Comparison of ENCODE assay signal across 24 mouse cellular contexts in genomic region chr14:87569471-87569870, GRCm38 (mm10).
DNase-seq lines count a peak whose midpoint lies in the region; ATAC-seq and TF ChIP-seq lines count a peak whose summit lies in the region.
"Had no signal": no experiment of that assay in that cellular context is flagged by ENCODE, and none has a peak within 500 bp of the region (broad histone marks: within the 10 kb centered on the region; RNA-seq: fewer than 3 reads in every experiment).

No protein-coding gene starts in this region.

- H3ac ChIP-seq in C2C12 (ENCODE audit: control insufficient read depth, insufficient read length, low read depth) (no peak overlapping the region), myocyte (ENCODE audit: control insufficient read depth, insufficient read length) (no peak overlapping the region)

- peak; percentile 53 for ATAC-seq in granulocyte monocyte progenitor cell, adult 5-6 weeks (replicated peaks; ENCODE audit: poor library complexity, severe bottlenecking)
- no peak for ATAC-seq in forebrain, embryonic 11.5 days (replicated peaks; ENCODE audit: low FRiP score)
- ATAC-seq: activated CD4-positive, CD25-positive, alpha-beta regulatory T cell, adult 4 months; forebrain, embryonic 15.5 days; Patski had no signal

- no peak for TF ChIP-seq POLR2A in myocyte (IDR thresholded peaks at IDR 0.05; ENCODE audit: insufficient read length, low read depth)

- H3K27me3 ChIP-seq in C2C12 (ENCODE audit: control insufficient read depth, insufficient read depth, insufficient read length): no peaks in the 10 kb centered on the region
- H3K27me3 ChIP-seq in myocyte (ENCODE audit: control insufficient read depth, insufficient read depth, insufficient read length): no peaks in the 10 kb centered on the region
- no peaks in the 10 kb centered on the region for H3K27me3 ChIP-seq in forebrain, embryonic 11.5 days (ENCODE audit: control insufficient read depth, insufficient read depth, low read length)
- H3K27me3 ChIP-seq: embryonic facial prominence, embryonic 12.5 days; forebrain, embryonic 15.5 days had no signal

- WGBS in forebrain, embryonic 11.5 days: 93% methylated on average over 2 of the region's 2 CpGs

- H3K79me3 ChIP-seq in C2C12 (ENCODE audit: low read depth): no peaks in the 10 kb centered on the region

- TF ChIP-seq CTCF in layer of hippocampus, adult 2 months (conservative IDR thresholded peaks at IDR 0.05): no peak
- TF ChIP-seq CTCF in C2C12 (IDR thresholded peaks at IDR 0.05; ENCODE audit: control insufficient read depth, insufficient read depth, insufficient read length): no peak

- peak overlapping the region; percentile 87 for H3K4me2 ChIP-seq in myocyte (ENCODE audit: low read depth)
- H3K4me2 ChIP-seq in forebrain, embryonic 11.5 days (ENCODE audit: low read depth, low read length, severe bottlenecking): no peak overlapping the region

- H3K36me3 ChIP-seq in C2C12 (ENCODE audit: control insufficient read depth, insufficient read depth) (no peaks in the 10 kb centered on the region), myocyte (ENCODE audit: control insufficient read depth, insufficient read depth) (no peaks in the 10 kb centered on the region)
- no peaks in the 10 kb centered on the region for H3K36me3 ChIP-seq in forebrain, embryonic 11.5 days (ENCODE audit: control insufficient read depth, insufficient read depth, low read length)
- H3K36me3 ChIP-seq: embryonic facial prominence, embryonic 12.5 days; forebrain, embryonic 10.5 days; forebrain, embryonic 15.5 days; heart, embryonic 10.5 days; hindbrain, embryonic 10.5 days had no signal

- H3K4me1 ChIP-seq in forebrain, embryonic 11.5 days (replicated peaks; ENCODE audit: control insufficient read depth, insufficient read depth, low read length): 0 out of 2 replicates have a peak, but pooled peaks cover 6% of the 10 kb centered on the region

- H3K27ac ChIP-seq in layer of hippocampus, adult 2 months: peak overlapping the region; percentile 80
- H3K27ac ChIP-seq in forebrain, embryonic 11.5 days (ENCODE audit: low read depth, low read length): no peak overlapping the region
- H3K27ac ChIP-seq: embryonic facial prominence, embryonic 12.5 days; forebrain, embryonic 10.5 days; forebrain, embryonic 15.5 days; heart, embryonic 10.5 days; hindbrain, embryonic 10.5 days; hindbrain, embryonic 14.5 days had no signal

- H3K4me3 ChIP-seq in layer of hippocampus, adult 2 months: no peak overlapping the region
- no peak overlapping the region for H3K4me3 ChIP-seq in C2C12 (ENCODE audit: insufficient read depth, poor library complexity, severe bottlenecking)
- no peak overlapping the region for H3K4me3 ChIP-seq in myocyte
- no peak overlapping the region for H3K4me3 ChIP-seq in forebrain, embryonic 11.5 days (ENCODE audit: low read depth, low read length)
- H3K4me3 ChIP-seq: embryonic facial prominence, embryonic 12.5 days; erythroblast, embryonic 14.5 days; forebrain, embryonic 10.5 days; heart, embryonic 10.5 days; hindbrain, embryonic 10.5 days had no signal

- no peak overlapping the region for H3K9ac ChIP-seq in forebrain, embryonic 11.5 days (ENCODE audit: low read length)
- H3K9ac ChIP-seq: embryonic facial prominence, embryonic 12.5 days; forebrain, embryonic 15.5 days had no signal

- H3K79me2 ChIP-seq in C2C12 (ENCODE audit: control insufficient read depth, insufficient read depth): no peaks in the 10 kb centered on the region
- no peaks in the 10 kb centered on the region for H3K79me2 ChIP-seq in myocyte (ENCODE audit: control insufficient read depth, insufficient read depth)

- no peak for DNase-seq in layer of hippocampus, adult 2 months (ENCODE audit: low spot score in 2 of 2)
- DNase-seq in layer of hippocampus, postnatal 36 days: no peak
- no peak for DNase-seq in forebrain, embryonic 11.5 days (ENCODE audit: low spot score)
- no peak for DNase-seq in retina, embryonic 14.5 days (ENCODE audit: low spot score)
- DNase-seq: adrenal gland, adult 2 months; cerebellum, adult 11 months; cerebellum, adult 8-10 months; cerebellum, postnatal 14 days; embryo, embryonic 11 days; gastrocnemius, postnatal 36 days; heart, adult 18-20 months; heart, postnatal 10 days had no signal

- H3K9me3 ChIP-seq in forebrain, embryonic 11.5 days (ENCODE audit: control insufficient read depth, low read length): no peaks in the 10 kb centered on the region
- H3K9me3 ChIP-seq: embryonic facial prominence, embryonic 12.5 days; forebrain, embryonic 10.5 days; forebrain, embryonic 15.5 days; heart, embryonic 10.5 days; hindbrain, embryonic 10.5 days had no signal

TF ChIP-seq in C2C12, 6 proteins besides CTCF, POLR2A, EP300 and RAD21:
- TF ChIP-seq MYOD1 (IDR thresholded peaks at IDR 0.05; ENCODE audit: control insufficient read depth, insufficient read length, low read depth): no peak
- TF ChIP-seq USF1 (IDR thresholded peaks at IDR 0.05; ENCODE audit: low read depth): no peak
- peak; percentile 4 for TF ChIP-seq CEBPB (IDR thresholded peaks at IDR 0.05; ENCODE audit: low read depth)
- TF ChIP-seq FOSL1 (IDR thresholded peaks at IDR 0.05; ENCODE audit: insufficient read depth, low read length, poor library complexity, severe bottlenecking): no peak

TF ChIP-seq in myocyte, 11 proteins besides CTCF, POLR2A, EP300 and RAD21:
- no peak for TF ChIP-seq E2F4 (IDR thresholded peaks at IDR 0.05; ENCODE audit: insufficient read depth)
- TF ChIP-seq CEBPB (IDR thresholded peaks at IDR 0.05; ENCODE audit: insufficient read depth, poor library complexity, severe bottlenecking): no peak
- no peak for TF ChIP-seq POLR2AphosphoS2 (IDR thresholded peaks at IDR 0.05; ENCODE audit: insufficient read length, low read depth)
- no peak for TF ChIP-seq MAX (IDR thresholded peaks at IDR 0.05; ENCODE audit: low read depth)
- no peak for TF ChIP-seq SRF (IDR thresholded peaks at IDR 0.05; ENCODE audit: control insufficient read depth, insufficient read length, low read depth)
- TF ChIP-seq MYOG (IDR thresholded peaks at IDR 0.05; ENCODE audit: control insufficient read depth in 1 of 3, insufficient read depth in 1 of 3, insufficient read length in 2 of 3, low read depth in 2 of 3): no peak
- no peak for TF ChIP-seq USF1 (IDR thresholded peaks at IDR 0.05; ENCODE audit: low read depth)
- no peak for TF ChIP-seq MYOD1 (IDR thresholded peaks at IDR 0.05; ENCODE audit: control insufficient read depth in 1 of 3, insufficient read length in 2 of 3, low read depth in 2 of 3)
- no peak for TF ChIP-seq TCF12 (IDR thresholded peaks at IDR 0.05; ENCODE audit: insufficient read depth, poor library complexity, severe bottlenecking)
- TF ChIP-seq TCF3 (IDR thresholded peaks at IDR 0.05; ENCODE audit: insufficient read length, low read depth): no peak
- no peak for TF ChIP-seq REST (IDR thresholded peaks at IDR 0.05; ENCODE audit: insufficient read depth, insufficient read length)
